Mouse (Mus musculus): ENCODE measurements around the gene Sema4g. TPM values are rescaled to one million over a fixed set of nuclear protein-coding genes. Genes with fewer than 3 reads are reported as not detected.

The Sema4g gene
- total RNA-seq, 1 experiment, result 3.8 TPM

DNA sequence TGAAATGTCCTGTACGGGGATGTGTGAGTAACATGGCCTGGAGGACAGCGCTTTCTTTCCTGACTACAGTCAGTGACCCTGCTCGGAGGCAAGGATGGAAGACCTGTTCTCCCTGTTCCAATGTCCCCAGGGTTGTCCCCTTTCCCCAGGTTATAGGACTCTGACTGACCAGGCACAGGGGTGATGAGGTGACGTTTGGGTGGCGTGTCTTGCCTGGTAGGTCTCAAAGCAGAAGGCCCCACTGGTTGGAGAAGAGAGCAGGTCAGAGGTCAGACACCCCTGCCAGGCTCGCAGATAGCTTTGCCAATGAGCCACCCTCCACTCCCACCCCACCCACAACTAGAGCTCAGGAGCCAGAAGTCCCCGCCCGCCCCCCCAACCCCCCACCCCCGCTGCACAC lies 40.7 kb downstream of the Sema4g start:
- Histone ChIP-seq H3K36me3 (ENCODE audit: control insufficient read depth, insufficient read depth, low read length, poor library complexity, severe bottlenecking) (peaks cover 17% of the 10 kb centered on the region; the same call in 1 of the 2 replicates), H3K4me3 (ENCODE audit: insufficient read depth in 1 of 2, low read depth in 1 of 2, low read length in 2 of 2, poor library complexity in 1 of 2, severe bottlenecking in 1 of 2) (no peak overlapping the region), H3K4me1 (ENCODE audit: control insufficient read depth in 2 of 2, insufficient read depth in 2 of 2, low read length in 2 of 2, poor library complexity in 1 of 2) (peaks cover 8 to 41% of the 10 kb centered on the region in 2 experiments; a peak in 3 of 4 replicates), H3K9me3 (ENCODE audit: control insufficient read depth, insufficient read depth, low read depth, low read length) (no peaks in the 10 kb centered on the region), H3K27ac (ENCODE audit: insufficient read depth, low read depth, low read length, poor library complexity, severe bottlenecking) (no peak overlapping the region), H3K9ac (ENCODE audit: insufficient read depth, low read depth, low read length, poor library complexity, severe bottlenecking) (no peak overlapping the region)
- DNase-seq (ENCODE audit: low read depth, low spot score), result no peak
- TF ChIP-seq HCFC1 (IDR thresholded peaks at IDR 0.05; ENCODE audit: borderline replicate concordance, insufficient read depth, low read length) (no peak), CHD2 (IDR thresholded peaks at IDR 0.05; ENCODE audit: low read depth, low read length) (no peak), ZNF384 (IDR thresholded peaks at IDR 0.05; ENCODE audit: low read depth, low read length) (no peak), MAFK (IDR thresholded peaks at IDR 0.05; ENCODE audit: insufficient read depth, low read depth, low read length) (no peak), ZC3H11A (IDR thresholded peaks at IDR 0.05; ENCODE audit: borderline replicate concordance, low read depth, low read length) (no peak)
- in situ Hi-C loops (cut with MboI; ENCODE audit: low sequenced_read_pairs in 2 of 2, unreplicated experiment in 2 of 2), result no loop called here

DNA sequence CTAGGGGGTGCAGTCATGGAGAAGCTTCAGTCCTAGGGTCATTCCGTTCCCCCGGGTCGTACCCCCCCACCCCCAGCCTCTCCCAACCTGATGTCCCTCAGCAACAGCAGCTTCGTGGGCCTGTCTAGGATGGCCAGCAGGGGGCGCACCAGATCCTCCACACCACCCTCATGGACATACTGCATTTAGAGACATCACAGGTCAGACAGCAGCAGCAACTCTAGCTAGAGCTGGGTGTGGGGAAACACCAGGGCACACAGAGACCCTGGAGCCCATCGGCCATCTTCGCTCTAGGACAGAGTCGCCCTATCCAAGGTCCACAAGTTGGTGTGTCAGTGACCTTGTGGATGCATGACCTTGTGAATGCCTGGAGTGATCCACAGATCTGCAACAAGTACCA lies 41.2 kb downstream of the Sema4g start:
- peaks cover 8 to 37% of the 10 kb centered on the region in 2 experiments; a peak in 3 of 4 replicates for H3K4me1 ChIP-seq (ENCODE audit: control insufficient read depth in 2 of 2, insufficient read depth in 2 of 2, low read length in 2 of 2, poor library complexity in 1 of 2)
- in situ Hi-C loops (cut with MboI; ENCODE audit: low sequenced_read_pairs in 2 of 2, unreplicated experiment in 2 of 2), result no loop called here
- no peak for DNase-seq (ENCODE audit: low read depth, low spot score)
- no peaks in the 10 kb centered on the region for H3K9me3 ChIP-seq (ENCODE audit: control insufficient read depth, insufficient read depth, low read depth, low read length)
- peaks cover 13% of the 10 kb centered on the region; the same call in 1 of the 2 replicates for H3K36me3 ChIP-seq (ENCODE audit: control insufficient read depth, insufficient read depth, low read length, poor library complexity, severe bottlenecking)
- TF ChIP-seq MAFK (IDR thresholded peaks at IDR 0.05; ENCODE audit: insufficient read depth, low read depth, low read length) (no peak), HCFC1 (IDR thresholded peaks at IDR 0.05; ENCODE audit: borderline replicate concordance, insufficient read depth, low read length) (no peak), CHD2 (IDR thresholded peaks at IDR 0.05; ENCODE audit: low read depth, low read length) (no peak), ZNF384 (IDR thresholded peaks at IDR 0.05; ENCODE audit: low read depth, low read length) (no peak), ZC3H11A (IDR thresholded peaks at IDR 0.05; ENCODE audit: borderline replicate concordance, low read depth, low read length) (no peak)
- H3K9ac ChIP-seq (ENCODE audit: insufficient read depth, low read depth, low read length, poor library complexity, severe bottlenecking), result peak overlapping the region; percentile 35; the same call in 1 of the 2 replicates
- H3K4me3 ChIP-seq (ENCODE audit: insufficient read depth in 1 of 2, low read depth in 1 of 2, low read length in 2 of 2, poor library complexity in 1 of 2, severe bottlenecking in 1 of 2), result no peak overlapping the region
- H3K27ac ChIP-seq (ENCODE audit: insufficient read depth, low read depth, low read length, poor library complexity, severe bottlenecking), result no peak overlapping the region

DNA sequence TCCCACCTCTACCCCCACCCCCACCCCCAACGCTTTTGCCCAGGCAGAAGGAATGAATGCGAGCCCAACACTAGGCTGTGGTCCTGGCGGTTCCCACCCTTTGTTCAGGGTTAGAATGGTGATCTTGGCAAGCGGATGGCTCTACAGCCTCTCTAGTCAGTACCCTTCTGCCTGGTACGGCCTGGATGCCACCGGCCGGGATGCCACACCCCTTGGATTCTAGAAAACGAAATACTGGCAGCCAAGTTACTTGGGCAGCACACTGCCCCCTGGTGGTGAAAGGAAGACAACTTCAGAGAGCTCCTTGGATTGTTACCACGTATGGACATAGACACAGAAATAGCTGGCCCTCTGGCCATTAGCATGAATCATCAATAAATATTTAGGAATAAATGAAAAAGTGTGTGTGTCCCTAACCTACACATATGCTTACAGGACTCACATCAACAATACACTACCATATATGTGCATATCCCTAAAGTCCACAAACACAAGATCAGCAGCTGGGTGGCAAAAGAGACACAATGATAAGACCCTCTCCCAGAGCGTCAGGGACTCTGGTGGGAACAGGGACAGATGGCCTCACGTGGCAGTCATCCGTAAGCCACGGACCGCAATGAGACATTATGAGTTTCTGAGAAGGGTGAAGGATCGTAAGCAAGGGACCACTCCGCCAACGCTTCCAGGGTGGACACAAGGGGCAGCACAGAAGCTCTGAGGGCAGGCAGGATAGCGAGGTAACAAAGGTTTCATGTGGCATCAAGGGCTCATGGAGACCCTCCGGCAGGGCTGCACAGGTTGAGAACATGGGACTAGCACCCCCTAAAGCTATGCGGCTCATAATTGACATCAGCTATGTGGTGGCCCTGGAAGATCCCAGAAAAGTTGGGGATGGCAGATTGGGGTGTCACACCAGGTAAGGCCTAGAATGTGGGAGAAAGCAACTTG lies 42.1 kb downstream of the Sema4g start:
- in situ Hi-C loops (cut with MboI; ENCODE audit: low sequenced_read_pairs in 2 of 2, unreplicated experiment in 2 of 2), result no loop called here
- Histone ChIP-seq H3K36me3 (ENCODE audit: control insufficient read depth, insufficient read depth, low read length, poor library complexity, severe bottlenecking) (peaks cover 6% of the 10 kb centered on the region; the same call in 1 of the 2 replicates), H3K9ac (ENCODE audit: insufficient read depth, low read depth, low read length, poor library complexity, severe bottlenecking) (no peak overlapping the region), H3K4me1 (ENCODE audit: control insufficient read depth in 2 of 2, insufficient read depth in 2 of 2, low read length in 2 of 2, poor library complexity in 1 of 2) (peaks cover 6 to 36% of the 10 kb centered on the region in 2 experiments; a peak in 3 of 4 replicates), H3K4me3 (ENCODE audit: insufficient read depth in 1 of 2, low read depth in 1 of 2, low read length in 2 of 2, poor library complexity in 1 of 2, severe bottlenecking in 1 of 2) (no peak overlapping the region), H3K9me3 (ENCODE audit: control insufficient read depth, insufficient read depth, low read depth, low read length) (no peaks in the 10 kb centered on the region), H3K27ac (ENCODE audit: insufficient read depth, low read depth, low read length, poor library complexity, severe bottlenecking) (no peak overlapping the region)
- TF ChIP-seq CHD2 (IDR thresholded peaks at IDR 0.05; ENCODE audit: low read depth, low read length) (no peak), MAFK (IDR thresholded peaks at IDR 0.05; ENCODE audit: insufficient read depth, low read depth, low read length) (no peak), ZC3H11A (IDR thresholded peaks at IDR 0.05; ENCODE audit: borderline replicate concordance, low read depth, low read length) (no peak), HCFC1 (IDR thresholded peaks at IDR 0.05; ENCODE audit: borderline replicate concordance, insufficient read depth, low read length) (no peak), ZNF384 (IDR thresholded peaks at IDR 0.05; ENCODE audit: low read depth, low read length) (no peak)
- DNase-seq (ENCODE audit: low read depth, low spot score), result no peak

DNA sequence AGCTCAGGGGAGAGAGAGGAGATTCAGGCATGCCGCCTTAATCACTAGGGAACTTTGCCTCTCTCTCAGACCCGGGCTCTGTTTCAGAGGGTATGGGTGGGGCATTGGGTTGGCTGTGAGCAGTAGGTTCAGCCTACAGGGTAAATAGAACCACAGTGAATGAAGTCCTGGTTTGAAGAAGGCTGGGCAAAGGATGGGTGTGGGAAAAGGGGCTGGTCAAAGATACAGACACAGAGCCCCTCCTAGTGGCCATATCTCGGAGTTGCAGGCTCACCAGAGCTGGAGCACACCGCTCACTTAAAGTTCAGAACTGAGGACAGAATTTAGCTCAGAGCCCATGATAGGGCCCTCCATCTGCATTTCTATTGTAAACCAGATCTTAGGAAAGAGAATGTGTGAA lies 42.9 kb downstream of the Sema4g start:
- Histone ChIP-seq H3K9me3 (ENCODE audit: control insufficient read depth, insufficient read depth, low read depth, low read length) (no peaks in the 10 kb centered on the region), H3K9ac (ENCODE audit: insufficient read depth, low read depth, low read length, poor library complexity, severe bottlenecking) (no peak overlapping the region), H3K4me1 (ENCODE audit: control insufficient read depth in 2 of 2, insufficient read depth in 2 of 2, low read length in 2 of 2, poor library complexity in 1 of 2) (peaks cover 3 to 35% of the 10 kb centered on the region in 2 experiments; a peak in 3 of 4 replicates), H3K27ac (ENCODE audit: insufficient read depth, low read depth, low read length, poor library complexity, severe bottlenecking) (no peak overlapping the region), H3K36me3 (ENCODE audit: control insufficient read depth, insufficient read depth, low read length, poor library complexity, severe bottlenecking) (no peaks in the 10 kb centered on the region), H3K4me3 (ENCODE audit: insufficient read depth in 1 of 2, low read depth in 1 of 2, low read length in 2 of 2, poor library complexity in 1 of 2, severe bottlenecking in 1 of 2) (no peak overlapping the region)
- TF ChIP-seq ZC3H11A (IDR thresholded peaks at IDR 0.05; ENCODE audit: borderline replicate concordance, low read depth, low read length) (peak; percentile 37; the same call in 1 of the 2 replicates), CHD2 (IDR thresholded peaks at IDR 0.05; ENCODE audit: low read depth, low read length) (no peak), ZNF384 (IDR thresholded peaks at IDR 0.05; ENCODE audit: low read depth, low read length) (no peak), MAFK (IDR thresholded peaks at IDR 0.05; ENCODE audit: insufficient read depth, low read depth, low read length) (no peak), HCFC1 (IDR thresholded peaks at IDR 0.05; ENCODE audit: borderline replicate concordance, insufficient read depth, low read length) (no peak)
- no peak for DNase-seq (ENCODE audit: low read depth, low spot score)
- in situ Hi-C loops (cut with MboI; ENCODE audit: low sequenced_read_pairs in 2 of 2, unreplicated experiment in 2 of 2), result no loop called here

Measured in ES-E14 (cell line).